ENCODE assay signal across 10 mouse cellular contexts in genomic region chr5:24599137-24599536, GRCm38 (mm10). TPM values are rescaled to one million over a fixed set of nuclear protein-coding genes. Genes with fewer than 3 reads are reported as not detected.
A peak's percentile ranks its signal among the peaks of the same experiment; 100 is the strongest.
DNase-seq lines count a peak whose midpoint lies in the region; ATAC-seq lines count a peak whose summit lies in the region.
"Had no signal": no experiment of that assay in that cellular context is flagged by ENCODE, and none has a peak within 500 bp of the region (broad histone marks: within the 10 kb centered on the region; RNA-seq: fewer than 3 reads in every experiment).

No protein-coding gene starts in this region.

- no peak overlapping the region for H3K27ac ChIP-seq in neural tube, embryonic 11.5 days (ENCODE audit: low read depth, low read length)
- H3K27ac ChIP-seq in liver, embryonic 13.5 days = no peak overlapping the region

- intact Hi-C loops in left cerebral cortex, postnatal 36 days (cut with DNase I) = loop anchor here (2.0 to 5.0 kb wide), 2 partner anchors 52 to 112 kb away; no protein-coding TSS in a partner anchor

- H3K9me3 ChIP-seq in neural tube, embryonic 11.5 days (ENCODE audit: control insufficient read depth, low read length) = no peaks in the 10 kb centered on the region
- no peaks in the 10 kb centered on the region for H3K9me3 ChIP-seq in liver, embryonic 13.5 days (replicated peaks)

- H3K4me3 ChIP-seq in neural tube, embryonic 11.5 days (ENCODE audit: low read depth, low read length) = peak overlapping the region; percentile 46
- peak overlapping the region; percentile 50; the same call in 1 of the 2 replicates for H3K4me3 ChIP-seq in liver, embryonic 13.5 days (replicated peaks)

- H3K4me2 ChIP-seq in neural tube, embryonic 11.5 days (ENCODE audit: low read depth) = peak overlapping the region; percentile 88
- H3K4me2 ChIP-seq in liver, embryonic 13.5 days = peak overlapping the region; percentile 68; the same call in 1 of the 2 replicates

- WGBS in neural tube, embryonic 11.5 days = 11% methylated on average over 8 of the region's 8 CpGs
- WGBS in liver, embryonic 13.5 days (ENCODE audit: insufficient replicate concordance) = 16% methylated on average over 8 of the region's 8 CpGs

- H3K36me3 ChIP-seq in neural tube, embryonic 11.5 days (ENCODE audit: control insufficient read depth, insufficient read depth, low read length) = no peaks in the 10 kb centered on the region
- no peaks in the 10 kb centered on the region for H3K36me3 ChIP-seq in liver, embryonic 13.5 days

- peak; percentile 44 to 59 for DNase-seq in cerebellum, postnatal 14 days
- DNase-seq in cerebellum, adult 8-10 months = no peak
- no peak for DNase-seq in neural tube, embryonic 11.5 days (ENCODE audit: low spot score)
- DNase-seq in neural tube, embryonic 10.5 days (ENCODE audit: extremely low spot score, low spot score) = no peak
- DNase-seq in liver, embryonic 13.5 days = no peak
- DNase-seq in left cerebral cortex, postnatal 36 days (ENCODE audit: low spot score in 2 of 2) = no peak
- no peak for DNase-seq in thymus, postnatal 0 days (ENCODE audit: low spot score)
- DNase-seq in thymus, postnatal 14 days = no peak

- peak overlapping the region; percentile 60 for H3K9ac ChIP-seq in neural tube, embryonic 11.5 days (ENCODE audit: low read length)
- H3K9ac ChIP-seq in liver, embryonic 13.5 days = no peak overlapping the region

- no peak for ATAC-seq in neural tube, embryonic 11.5 days (ENCODE audit: insufficient read depth, low FRiP score, low TSS enrichment)
- no peak for ATAC-seq in liver, embryonic 13.5 days (ENCODE audit: low read depth)

- H3K27me3 ChIP-seq in neural tube, embryonic 11.5 days (ENCODE audit: control insufficient read depth, insufficient read depth, low read length) = peaks cover 7% of the 10 kb centered on the region; the same call in 1 of the 2 replicates
- peaks cover 88% of the 10 kb centered on the region for H3K27me3 ChIP-seq in liver, embryonic 13.5 days

- peaks cover 64% of the 10 kb centered on the region for H3K4me1 ChIP-seq in neural tube, embryonic 11.5 days (ENCODE audit: control insufficient read depth, insufficient read depth, low read length)
- H3K4me1 ChIP-seq in liver, embryonic 13.5 days (replicated peaks) = peaks cover 37% of the 10 kb centered on the region

RNA-seq across cellular contexts. Expression of gene Chpf2, which starts 12.6 kb away (rescaled TPM):
- 10.3 and 13.0 TPM in 2 replicates for polyA plus RNA-seq in neural tube, embryonic 11.5 days (2014; fragmentation: Nextera tagmentation; extraction: Ambion mirVana)
- polyA plus RNA-seq in liver, embryonic 13.5 days (2015; fragmentation: Nextera tagmentation; extraction: Ambion mirVana) = 11.8 and 12.7 TPM in 2 replicates
- 10 to 100 TPM; 69.2 to 76.9 TPM for total RNA-seq in left cerebral cortex, postnatal 36 days (2021)
- polyA plus RNA-seq in thymus, postnatal 0 days (2015; fragmentation: Nextera tagmentation; extraction: Ambion mirVana) = 16.8 and 18.5 TPM in 2 replicates

RNA-seq across cellular contexts. Expression of gene Abcf2, which starts 21.9 kb away (rescaled TPM):
- 136 and 147 TPM in 2 replicates for polyA plus RNA-seq in neural tube, embryonic 11.5 days (2014; fragmentation: Nextera tagmentation; extraction: Ambion mirVana)
- polyA plus RNA-seq in liver, embryonic 13.5 days (2015; fragmentation: Nextera tagmentation; extraction: Ambion mirVana) = 72.6 and 81.6 TPM in 2 replicates
- 10 to 100 TPM; 85.2 to 90.3 TPM for total RNA-seq in left cerebral cortex, postnatal 36 days (2021)
- polyA plus RNA-seq in thymus, postnatal 0 days (2015; fragmentation: Nextera tagmentation; extraction: Ambion mirVana) = 119 and 121 TPM in 2 replicates

RNA-seq across cellular contexts. Expression of gene Smarcd3, which starts 25.1 kb away (rescaled TPM):
- 43.7 and 49.3 TPM in 2 replicates for polyA plus RNA-seq in neural tube, embryonic 11.5 days (2014; fragmentation: Nextera tagmentation; extraction: Ambion mirVana)
- 1.9 and 2.2 TPM in 2 replicates for polyA plus RNA-seq in liver, embryonic 13.5 days (2015; fragmentation: Nextera tagmentation; extraction: Ambion mirVana)
- total RNA-seq in left cerebral cortex, postnatal 36 days (2021) = 100 to 1,000 TPM in 1 of 2 experiments, 10 to 100 TPM in 1; 95.3 to 108 TPM
- polyA plus RNA-seq in thymus, postnatal 0 days (2015; fragmentation: Nextera tagmentation; extraction: Ambion mirVana) = 2.0 and 2.5 TPM in 2 replicates
- polyA plus RNA-seq: erythroblast, embryonic 14.5 days had no signal

RNA-seq across cellular contexts. Expression of gene 4931409K22Rik, which starts 42.5 kb away (rescaled TPM):
- polyA plus RNA-seq in neural tube, embryonic 11.5 days (2014; fragmentation: Nextera tagmentation; extraction: Ambion mirVana) = not detected in 2 replicates
- polyA plus RNA-seq in liver, embryonic 13.5 days (2015; fragmentation: Nextera tagmentation; extraction: Ambion mirVana) = not detected in 2 replicates
- under 1 TPM in 1 of 2 experiments, not detected in 1; 0.23 TPM for total RNA-seq in left cerebral cortex, postnatal 36 days (2021)
- polyA plus RNA-seq in thymus, postnatal 0 days (2015; fragmentation: Nextera tagmentation; extraction: Ambion mirVana) = not detected in 2 replicates
- total RNA-seq: layer of hippocampus, postnatal 10 days had no signal
- polyA plus RNA-seq: erythroblast, embryonic 14.5 days had no signal

RNA-seq across cellular contexts. Expression of gene Asb10, which starts 58.4 kb away (rescaled TPM):
- 0.38 TPM in 1 of 2 replicates, not detected in the other for polyA plus RNA-seq in neural tube, embryonic 11.5 days (2014; fragmentation: Nextera tagmentation; extraction: Ambion mirVana)
- 0.10 and 0.15 TPM in 2 replicates for polyA plus RNA-seq in liver, embryonic 13.5 days (2015; fragmentation: Nextera tagmentation; extraction: Ambion mirVana)
- under 1 TPM in 1 of 2 experiments, not detected in 1; 0.27 TPM for total RNA-seq in left cerebral cortex, postnatal 36 days (2021)
- polyA plus RNA-seq in thymus, postnatal 0 days (2015; fragmentation: Nextera tagmentation; extraction: Ambion mirVana) = 0.88 and 0.94 TPM in 2 replicates
- polyA plus RNA-seq: erythroblast, embryonic 14.5 days had no signal

Comparison
In these comparisons a context has a peak if more than half of its experiments do, and no peak if none do; other contexts are left out.
1. DNase-seq: peak in cerebellum, postnatal 14 days (2 of 2); none in cerebellum, adult 8-10 months (single experiment), neural tube, embryonic 11.5 days (single experiment), neural tube, embryonic 10.5 days (single experiment), liver, embryonic 13.5 days (single experiment), left cerebral cortex, postnatal 36 days (0 of 2), thymus, postnatal 0 days (single experiment) and thymus, postnatal 14 days (single experiment).
2. RNA of gene Smarcd3, which starts 25.1 kb away (polyA plus RNA-seq): 43.7 to 49.3 TPM in neural tube, embryonic 11.5 days; 2.0 to 2.5 TPM in thymus, postnatal 0 days and 1.9 to 2.2 TPM in liver, embryonic 13.5 days; every median in the first group is over 10 times any median in the second.